Mouse (Mus musculus): ENCODE data around the gene Nudc. TPM values are rescaled to one million over a fixed set of nuclear protein-coding genes. Genes with fewer than 3 reads are reported as not detected.
A peak's percentile ranks its signal among the peaks of the same experiment; 100 is the strongest.

Gene Nudc
- polyA plus RNA-seq, 1 experiment from 2014 or later, result 370 TPM

DNA sequence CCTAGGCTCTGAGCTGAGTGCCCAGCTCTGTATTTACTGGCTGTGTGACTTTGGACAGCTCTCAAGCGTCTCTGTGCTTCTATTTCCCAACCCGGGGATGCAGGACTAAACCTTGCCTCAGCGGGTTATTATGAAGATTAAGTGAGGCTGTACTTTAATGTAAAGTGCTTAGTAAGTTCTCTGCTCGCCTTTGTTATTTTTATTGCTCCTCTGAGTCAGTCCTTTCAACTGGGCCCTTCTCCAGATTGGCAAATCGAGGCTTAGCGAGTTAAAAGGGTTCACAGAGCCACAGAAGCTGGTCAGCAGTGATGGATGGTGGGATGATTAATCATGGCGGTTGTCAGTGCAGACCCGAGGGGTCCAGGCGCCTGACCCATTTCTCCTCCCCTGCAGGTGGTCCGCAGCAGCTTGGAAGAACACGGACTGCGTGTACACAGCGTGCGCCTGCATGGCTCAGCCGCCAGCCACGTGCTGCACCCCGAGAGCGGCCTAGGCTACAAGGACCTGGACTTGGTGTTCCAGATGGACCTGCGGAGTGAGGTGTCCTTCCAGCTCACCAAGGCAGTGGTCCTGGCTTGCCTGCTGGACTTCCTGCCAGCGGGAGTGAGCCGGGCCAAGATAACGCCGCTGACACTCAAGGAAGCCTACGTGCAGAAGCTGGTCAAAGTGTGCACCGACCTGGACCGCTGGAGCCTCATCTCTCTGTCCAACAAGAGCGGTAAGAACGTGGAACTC, 59.9 kb downstream of the Nudc start:
- peaks cover 12% of the 10 kb centered on the region for H3K4me1 ChIP-seq
- H3K36me3 ChIP-seq, result no peaks in the 10 kb centered on the region
- no peak for ATAC-seq (ENCODE audit: low FRiP score, low read depth)
- H3K9ac ChIP-seq (replicated peaks), result no peak overlapping the region
- no peak overlapping the region for H3K27ac ChIP-seq (replicated peaks)
- H3K27me3 ChIP-seq, result peaks cover 35% of the 10 kb centered on the region
- H3K9me3 ChIP-seq, result no peaks in the 10 kb centered on the region
- no peak overlapping the region for H3K4me3 ChIP-seq
- WGBS, result 91% methylated on average over 28 of the region's 28 CpGs
- no peak overlapping the region for H3K4me2 ChIP-seq (replicated peaks)

DNA sequence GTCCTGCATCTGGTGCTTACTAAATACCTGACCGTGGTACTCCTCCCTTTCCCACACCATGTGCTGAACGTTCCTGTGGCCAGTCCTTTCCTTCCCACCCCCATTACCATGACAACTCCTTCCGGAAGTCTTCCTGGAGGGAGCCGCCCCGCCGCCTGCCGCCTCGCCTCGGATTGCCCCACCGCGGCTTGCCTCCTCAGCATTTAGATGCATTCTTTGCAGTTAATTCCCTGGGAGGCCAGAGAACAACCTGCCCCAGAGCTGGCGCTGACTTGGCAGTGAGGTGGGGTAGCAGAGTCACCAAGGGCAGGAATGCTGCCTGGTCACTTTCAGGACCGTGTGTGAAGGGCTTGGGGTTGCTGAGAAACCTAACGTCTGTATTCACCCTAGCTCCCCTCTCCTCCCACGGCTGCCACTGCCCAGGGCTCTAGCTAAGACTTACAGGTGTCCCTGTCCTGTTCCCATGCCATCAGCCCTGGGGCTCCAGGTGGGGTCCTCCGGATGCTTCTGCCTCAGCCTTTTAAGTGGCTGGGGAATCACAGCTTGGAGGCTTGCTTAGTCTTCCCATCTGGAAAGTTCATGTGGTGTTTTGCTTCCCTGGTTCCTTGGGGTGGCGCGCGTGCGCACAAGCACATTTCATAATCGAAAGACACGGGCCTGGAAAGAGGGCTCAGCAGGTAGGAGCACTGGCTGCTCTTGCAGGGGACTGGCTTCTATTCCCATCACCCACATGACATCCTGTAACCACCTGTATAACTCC, 61.4 kb downstream of the Nudc start:
- Histone ChIP-seq H3K4me1 (peaks cover 20% of the 10 kb centered on the region), H3K36me3 (no peaks in the 10 kb centered on the region), H3K4me2 (replicated peaks) (peak overlapping the region; percentile 30), H3K27ac (replicated peaks) (no peak overlapping the region), H3K27me3 (peaks cover 45% of the 10 kb centered on the region), H3K9me3 (no peaks in the 10 kb centered on the region), H3K4me3 (no peak overlapping the region), H3K9ac (replicated peaks) (no peak overlapping the region)
- no peak for ATAC-seq (ENCODE audit: low FRiP score, low read depth)
- 10% methylated on average over 22 of the region's 22 CpGs for WGBS

Small RNA genes within 50 kb of the gene (microRNA-seq; reads per million reads assigned to microRNA genes)
- gene Gm23158, result not detected

Other genes with a start within 250 kb of the Nudc start
- gene Wdtc1, start 192.5 kb downstream of the Nudc start, polyA plus RNA-seq (2016; fragmentation: Nextera tagmentation; extraction: Ambion mirVana), result 24.2 and 26.1 TPM in 2 replicates
- gene Slc9a1, start 176.3 kb downstream of the Nudc start, polyA plus RNA-seq (2016; fragmentation: Nextera tagmentation; extraction: Ambion mirVana), result 9.0 and 9.2 TPM in 2 replicates
- 0.13 and 0.60 TPM in 2 replicates for gene Tent5b, start 65.9 kb downstream of the Nudc start, polyA plus RNA-seq (2016; fragmentation: Nextera tagmentation; extraction: Ambion mirVana)
- gene Trnp1, start 47.4 kb downstream of the Nudc start, polyA plus RNA-seq (2016; fragmentation: Nextera tagmentation; extraction: Ambion mirVana), result 1.9 and 2.3 TPM in 2 replicates
- 0.57 and 0.89 TPM in 2 replicates for gene Kdf1, start 27.0 kb downstream of the Nudc start, polyA plus RNA-seq (2016; fragmentation: Nextera tagmentation; extraction: Ambion mirVana)
- not detected in 2 replicates for gene Nr0b2, start 7.4 kb upstream of the Nudc start, polyA plus RNA-seq (2016; fragmentation: Nextera tagmentation; extraction: Ambion mirVana)
- gene Gpatch3, start 28.7 kb upstream of the Nudc start, polyA plus RNA-seq (2016; fragmentation: Nextera tagmentation; extraction: Ambion mirVana), result 10.9 and 11.5 TPM in 2 replicates
- gene Gpn2, start 38.4 kb upstream of the Nudc start, polyA plus RNA-seq (2016; fragmentation: Nextera tagmentation; extraction: Ambion mirVana), result 23.0 and 25.3 TPM in 2 replicates
- gene Sfn, start 56.2 kb upstream of the Nudc start, polyA plus RNA-seq (2016; fragmentation: Nextera tagmentation; extraction: Ambion mirVana), result 6.7 and 9.5 TPM in 2 replicates
- 4.1 and 4.7 TPM in 2 replicates for gene Zdhhc18, start 104.2 kb upstream of the Nudc start, polyA plus RNA-seq (2016; fragmentation: Nextera tagmentation; extraction: Ambion mirVana)
- 18.3 and 19.1 TPM in 2 replicates for gene Pigv, start 126.7 kb upstream of the Nudc start, polyA plus RNA-seq (2016; fragmentation: Nextera tagmentation; extraction: Ambion mirVana)
- gene Arid1a, start 210.8 kb upstream of the Nudc start, polyA plus RNA-seq (2016; fragmentation: Nextera tagmentation; extraction: Ambion mirVana), result 47.7 and 48.5 TPM in 2 replicates